Mouse (Mus musculus): ENCODE results near the gene Mgat3.

The Mgat3 gene

GRCm38 (mm10) chr15:80152663-80153062 is 20.9 kb upstream of the Mgat3 start:
- DNase-seq = no peak

GRCm38 (mm10) chr15:80153757-80154156 is 19.8 kb upstream of the Mgat3 start:
- DNase-seq = peak in 1 of 2 experiments; percentile 60

- DNase-seq = no peak
Observed at GRCm38 (mm10) chr15:80155707-80156106, 17.8 kb upstream of the Mgat3 start.

GRCm38 (mm10) chr15:80157197-80157943 is 16.2 kb upstream of the Mgat3 start:
- DNase-seq = peak in 1 of 2 experiments; percentile 64

GRCm38 (mm10) chr15:80158001-80158706 is 15.4 kb upstream of the Mgat3 start:
- no peak for DNase-seq

- no peak for DNase-seq
Observed at GRCm38 (mm10) chr15:80158707-80159090, 14.8 kb upstream of the Mgat3 start.

- DNase-seq = peak; percentile 80 to 93
Observed at GRCm38 (mm10) chr15:80159286-80159901, 14.1 kb upstream of the Mgat3 start.

- peak in 1 of 2 experiments; percentile 56 for DNase-seq
Observed at GRCm38 (mm10) chr15:80160223-80160622, 13.3 kb upstream of the Mgat3 start.

- no peak for DNase-seq
Observed at GRCm38 (mm10) chr15:80160726-80161125, 12.8 kb upstream of the Mgat3 start.

GRCm38 (mm10) chr15:80161199-80161598 is 12.3 kb upstream of the Mgat3 start:
- no peak for DNase-seq

- DNase-seq = no peak
Observed at GRCm38 (mm10) chr15:80162401-80162964, 11.0 kb upstream of the Mgat3 start.

- no peak for DNase-seq
Observed at GRCm38 (mm10) chr15:80163274-80163673, 10.2 kb upstream of the Mgat3 start.

- DNase-seq = no peak
Observed at GRCm38 (mm10) chr15:80163716-80164115, 9.8 kb upstream of the Mgat3 start.

- DNase-seq = no peak
Observed at GRCm38 (mm10) chr15:80165396-80165795, 8.1 kb upstream of the Mgat3 start.

- DNase-seq = no peak
Observed at GRCm38 (mm10) chr15:80169484-80169883, 4.0 kb upstream of the Mgat3 start.

- DNase-seq = peak; percentile 70 to 88
Observed at GRCm38 (mm10) chr15:80170357-80170756, 3.2 kb upstream of the Mgat3 start.

- no peak for DNase-seq
Observed at GRCm38 (mm10) chr15:80171286-80171685, 2.2 kb upstream of the Mgat3 start.

- DNase-seq = peak in 1 of 2 experiments; percentile 36
Observed at GRCm38 (mm10) chr15:80171791-80172190, 1.7 kb upstream of the Mgat3 start.

- DNase-seq = no peak
Observed at GRCm38 (mm10) chr15:80173781-80174597, 468 bp downstream of the Mgat3 start.

- no peak for DNase-seq
Observed at GRCm38 (mm10) chr15:80174598-80174875, 1.0 kb downstream of the Mgat3 start.

- DNase-seq = no peak
Observed at GRCm38 (mm10) chr15:80175316-80175715, 1.8 kb downstream of the Mgat3 start.

- no peak for DNase-seq
Observed at GRCm38 (mm10) chr15:80175756-80176155, 2.2 kb downstream of the Mgat3 start.

- peak; percentile 35 to 51 for DNase-seq
Observed at GRCm38 (mm10) chr15:80181561-80181960, 8.0 kb downstream of the Mgat3 start.

All from kidney, postnatal 25 days (tissue).